Mouse (Mus musculus) yolk sac, embryonic 10.5 days (tissue): ENCODE measurements around the gene Usp6nl.

Experiments
- DNase-seq: peaks from one replicate; pipeline ENCODE4 v3.0.0-alpha.2; 2017; ENCODE audit warnings: low spot score

Usp6nl gene

DNA sequence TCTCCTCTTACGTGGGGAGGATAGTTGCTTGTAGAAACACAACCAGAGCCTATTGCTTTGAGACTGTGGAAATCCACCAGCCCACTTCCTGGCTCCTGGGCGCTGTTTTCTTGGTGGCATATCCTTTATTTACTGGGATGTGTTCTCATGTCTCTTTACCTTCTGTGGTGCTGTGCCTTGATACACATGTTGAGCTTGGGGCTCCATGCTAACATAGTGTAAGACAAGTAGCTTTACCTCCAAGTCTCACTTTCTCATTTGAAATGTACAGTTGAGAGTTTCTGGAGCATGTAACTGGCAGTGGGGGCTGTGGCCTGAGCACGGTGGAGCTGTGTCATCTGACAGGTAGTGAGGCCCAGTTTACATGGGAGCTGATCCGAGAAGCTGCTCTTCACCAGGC, 54.5 kb downstream of the Usp6nl start:
- no peak for DNase-seq

DNA sequence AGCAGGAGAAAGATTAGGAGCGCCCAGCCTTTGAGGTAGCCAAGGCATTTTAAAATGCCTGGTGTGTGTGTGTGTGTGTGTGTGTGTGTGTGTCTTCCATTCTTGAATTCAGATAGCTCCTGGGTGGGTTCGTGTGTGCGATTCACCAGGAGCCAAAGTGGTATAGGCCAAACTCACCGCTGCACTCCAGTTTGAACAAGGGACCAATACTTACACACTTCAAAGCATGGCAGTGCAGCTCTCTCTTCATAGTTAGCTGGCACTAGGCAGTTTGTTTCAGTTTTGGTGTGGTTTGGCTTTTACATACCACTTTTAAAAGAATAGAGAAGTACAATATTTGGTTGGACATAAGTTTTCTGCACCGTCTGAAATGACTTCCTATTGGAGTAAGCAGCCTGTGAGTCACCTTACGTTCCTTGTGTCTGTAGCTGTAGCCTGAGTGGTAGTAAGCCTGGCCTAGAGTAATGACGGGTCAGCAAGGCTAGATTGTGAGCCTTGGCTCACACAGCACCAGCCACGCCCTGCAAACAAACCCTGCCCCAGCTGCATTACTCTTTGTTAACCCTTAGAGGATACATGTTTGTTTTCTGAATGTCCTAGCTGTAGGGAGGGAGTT, 56.2 kb downstream of the Usp6nl start:
- peak; percentile 74 for DNase-seq

DNA sequence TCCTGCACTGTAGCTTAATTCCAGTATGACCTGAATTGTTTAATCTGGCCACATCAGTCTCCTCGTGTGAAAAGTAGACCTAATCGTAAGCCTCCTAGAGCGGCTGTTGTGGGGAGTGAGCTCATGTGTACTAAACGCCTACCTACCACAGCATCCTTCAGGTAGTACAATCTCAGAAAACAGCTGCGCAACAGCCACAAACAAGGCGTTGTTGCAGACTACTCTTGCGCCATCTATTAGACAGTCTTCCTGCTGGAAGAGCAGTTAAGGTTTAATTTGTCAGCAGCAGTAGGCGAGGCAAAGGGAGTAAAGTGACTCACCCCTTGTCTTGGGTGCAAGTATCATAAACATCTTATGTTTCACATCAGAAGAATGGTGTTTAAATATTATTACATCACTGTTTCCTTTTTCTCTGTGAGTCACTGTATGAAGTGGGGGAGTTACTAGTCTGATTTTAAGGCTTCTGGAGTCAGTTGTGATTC, 57.3 kb downstream of the Usp6nl start:
- no peak for DNase-seq

DNA sequence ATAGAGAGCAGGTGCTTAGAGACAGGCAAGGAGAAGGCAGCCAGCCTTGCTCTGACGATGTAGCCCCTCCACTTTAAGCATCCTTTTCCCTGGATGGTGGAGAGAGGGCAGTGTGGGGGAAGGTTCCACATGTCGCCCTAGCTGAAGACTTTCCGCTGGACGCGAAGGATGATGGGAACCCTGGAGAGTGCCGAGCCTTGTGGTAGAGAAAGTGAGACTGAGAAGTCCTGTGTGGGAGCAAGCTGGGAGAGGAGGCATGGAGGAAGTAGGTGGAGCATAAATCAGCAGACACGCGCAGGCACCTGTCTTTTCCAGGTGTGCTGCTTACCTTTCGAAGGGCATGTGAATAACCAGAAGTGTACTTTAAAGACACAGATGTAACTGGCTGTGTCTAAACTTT, 57.9 kb downstream of the Usp6nl start:
- no peak for DNase-seq

DNA sequence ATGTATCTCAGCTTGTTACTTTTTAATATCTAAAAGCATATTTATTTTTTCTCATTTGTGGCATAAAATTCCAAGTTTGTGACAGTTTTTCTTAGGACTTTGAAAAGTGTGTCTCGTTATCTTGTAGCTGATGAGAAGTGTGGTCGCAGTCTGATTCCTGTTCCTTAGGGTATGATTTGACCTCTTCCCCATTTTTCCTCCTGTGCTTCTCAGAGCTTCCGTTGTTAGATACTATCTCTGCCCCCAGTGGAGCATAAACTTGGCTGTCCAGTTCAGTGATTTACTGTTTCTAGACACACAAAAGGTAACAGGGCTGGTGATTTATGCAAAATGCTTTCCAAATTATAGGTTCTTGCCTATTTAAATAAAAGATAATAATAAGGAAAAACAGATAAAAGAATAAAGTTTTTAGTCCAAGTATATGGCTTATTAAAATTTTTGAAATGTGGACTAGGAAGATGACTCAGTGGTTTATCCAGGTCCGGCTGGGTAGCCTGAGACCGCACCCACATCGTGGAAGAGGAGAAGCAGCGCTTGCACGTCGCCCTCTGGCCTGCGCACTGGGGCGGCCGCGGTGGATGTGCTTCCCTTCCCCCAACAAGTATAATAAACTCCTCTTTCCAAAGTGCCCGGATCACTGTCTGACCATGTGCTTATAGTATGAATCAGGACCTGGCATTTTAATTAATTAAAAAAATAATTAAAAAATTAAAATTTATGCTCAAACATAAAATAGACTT, 62.1 kb downstream of the Usp6nl start:
- DNase-seq: no peak

DNA sequence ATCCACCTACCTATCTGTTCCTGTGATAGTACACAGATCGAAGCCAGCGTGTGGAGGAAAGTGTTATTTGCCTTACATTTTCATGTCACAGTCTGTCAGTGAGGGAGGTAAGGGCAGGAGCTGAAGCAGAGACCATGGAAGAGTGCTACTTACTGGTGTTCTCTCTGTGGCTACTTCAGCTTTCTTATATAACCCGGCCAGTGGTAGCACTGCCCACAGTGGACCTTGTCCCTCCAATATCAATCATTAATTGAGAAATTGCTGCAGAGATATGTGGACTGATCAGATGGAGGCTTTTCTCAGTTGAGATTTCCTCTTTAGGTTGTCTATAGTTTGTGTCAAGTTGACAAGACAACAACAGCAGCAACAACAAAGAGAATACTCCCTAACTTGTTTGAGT, 66.7 kb downstream of the Usp6nl start:
- no peak for DNase-seq

DNA sequence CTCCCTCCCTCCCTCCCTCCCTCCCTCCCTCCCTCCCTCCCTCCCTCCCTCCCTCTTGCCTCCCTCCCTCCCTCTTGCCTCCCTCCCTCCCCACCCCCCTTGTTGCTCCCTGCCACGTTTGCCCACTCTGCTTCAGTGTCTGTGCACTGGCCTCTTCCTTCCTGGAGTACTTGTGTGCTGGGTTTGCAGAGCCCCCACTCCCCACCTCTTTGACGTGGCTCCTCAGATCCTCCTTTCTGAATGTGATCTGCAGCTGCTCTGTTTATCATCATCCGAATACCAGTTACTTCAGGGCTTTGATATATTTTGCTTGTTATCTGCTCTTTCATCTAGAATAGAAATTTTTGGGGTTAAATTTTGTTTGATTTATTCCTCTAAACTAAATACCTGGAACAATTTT, 68.8 kb downstream of the Usp6nl start:
- DNase-seq: no peak

DNA sequence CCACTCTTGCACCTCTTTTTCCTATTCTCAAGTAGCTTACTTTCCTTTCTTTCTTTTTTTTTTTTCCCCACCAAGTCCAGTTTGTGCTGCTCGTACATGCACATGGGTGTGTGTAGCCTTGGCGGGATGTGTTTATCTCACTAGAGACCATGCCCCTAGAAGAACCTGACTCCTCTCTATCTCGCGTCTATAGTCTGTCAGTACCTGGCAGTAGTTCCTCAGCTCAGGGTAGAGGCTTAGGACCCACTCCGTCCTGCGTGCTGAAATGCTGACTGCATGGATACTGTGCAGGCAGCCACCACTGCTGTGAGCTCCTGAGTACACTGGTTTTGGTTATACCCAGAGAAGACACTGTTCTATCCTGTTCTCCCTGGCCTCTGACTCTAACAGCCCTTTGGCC, 69.5 kb downstream of the Usp6nl start:
- DNase-seq: no peak

DNA sequence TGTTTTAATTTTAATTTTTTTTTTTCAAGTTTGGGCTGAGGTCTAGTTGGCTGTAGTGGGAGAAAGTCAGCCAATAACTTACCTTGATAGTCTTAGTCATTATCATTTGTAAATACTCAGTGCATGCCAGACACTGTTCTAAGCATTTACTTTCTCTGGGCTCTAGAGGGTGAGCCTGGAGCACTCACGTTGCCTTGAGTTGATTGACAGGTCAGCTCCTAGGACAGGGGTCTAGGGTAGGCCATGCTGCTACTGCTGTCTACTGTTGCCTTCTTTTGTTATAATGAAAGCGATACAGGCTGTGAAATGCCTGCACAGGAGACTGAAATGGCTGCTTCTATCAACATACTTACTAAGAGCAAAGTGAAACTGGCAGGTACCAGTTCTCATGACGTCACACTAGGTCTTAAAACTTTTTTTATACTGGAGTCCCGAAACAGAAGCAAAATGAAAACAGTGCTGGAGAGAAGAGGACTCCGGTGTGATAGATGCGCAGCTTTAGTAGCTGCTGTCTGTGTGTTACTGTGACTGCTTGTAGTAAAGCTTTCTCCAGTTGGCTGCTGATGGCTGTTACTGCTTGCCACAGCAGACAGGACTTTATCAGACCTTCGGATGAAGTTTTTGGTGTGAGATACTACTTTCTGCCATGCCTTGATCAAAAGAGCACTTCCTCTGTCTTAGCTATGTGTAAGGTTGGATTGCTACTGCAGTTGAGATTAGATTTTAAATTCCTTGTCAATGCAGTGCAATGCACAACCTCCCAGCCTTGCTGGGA, 73.6 kb downstream of the Usp6nl start:
- DNase-seq: no peak

DNA sequence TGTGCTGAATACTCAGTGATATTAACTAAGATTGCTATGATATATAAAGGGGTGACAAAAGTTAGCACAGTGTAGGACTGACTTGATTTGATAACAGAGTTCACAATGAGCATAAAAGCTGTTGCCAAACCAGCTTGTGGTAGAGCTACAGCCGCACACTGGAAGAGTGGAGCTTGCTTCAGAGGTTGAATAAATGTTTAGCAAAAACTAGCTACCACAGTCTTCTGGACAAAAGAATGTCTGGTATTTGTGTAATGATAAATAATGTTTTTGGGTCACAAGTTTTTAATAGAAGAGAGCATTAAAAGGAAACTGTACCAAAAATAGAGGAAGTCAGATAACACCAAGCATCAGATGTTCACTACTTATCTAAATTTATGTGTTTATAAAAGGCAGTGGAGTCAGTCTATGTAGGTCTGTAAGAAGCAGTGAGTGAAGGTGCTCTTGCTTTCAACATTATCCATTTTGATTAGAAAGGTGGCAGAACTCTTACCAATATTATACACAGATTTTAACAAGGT, 74.2 kb downstream of the Usp6nl start:
- DNase-seq: no peak

DNA sequence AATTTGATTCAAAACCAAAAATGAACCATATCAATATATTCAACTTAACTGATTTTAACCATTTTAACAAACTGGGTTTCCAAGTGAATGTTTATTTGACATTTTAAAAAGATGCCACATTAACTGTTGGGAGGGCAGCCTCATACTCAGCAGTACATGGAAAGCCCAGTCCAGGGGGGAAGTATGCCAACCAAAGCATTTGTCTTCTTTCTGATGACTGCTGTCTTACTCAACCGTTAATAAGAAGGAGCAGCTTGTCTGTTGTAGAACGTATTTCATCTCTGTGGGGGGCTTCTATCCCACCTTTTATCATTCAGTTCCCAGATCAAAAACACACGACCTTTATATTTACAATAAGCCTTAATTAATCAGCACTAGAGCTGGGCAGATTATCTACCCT, 74.7 kb downstream of the Usp6nl start:
- DNase-seq: no peak

DNA sequence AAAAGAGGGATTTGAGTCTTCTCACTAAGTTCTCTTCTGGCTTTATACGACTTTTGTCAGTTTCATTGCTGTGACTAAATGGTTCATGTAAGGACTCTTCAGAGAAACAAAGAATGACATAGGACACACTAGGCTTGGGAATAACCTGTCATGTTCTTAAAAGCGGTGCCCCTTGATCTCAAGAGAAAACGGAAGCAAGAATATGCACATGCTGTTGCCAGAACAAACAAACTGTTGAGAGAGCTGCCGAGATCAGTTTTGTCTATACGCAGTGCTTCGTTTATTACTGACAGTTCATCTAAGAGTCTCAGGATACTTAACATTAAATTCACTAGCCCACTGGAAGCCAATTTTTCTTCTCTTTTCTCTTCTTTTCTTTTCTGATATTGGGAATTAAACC, 76.4 kb downstream of the Usp6nl start:
- DNase-seq: no peak

DNA sequence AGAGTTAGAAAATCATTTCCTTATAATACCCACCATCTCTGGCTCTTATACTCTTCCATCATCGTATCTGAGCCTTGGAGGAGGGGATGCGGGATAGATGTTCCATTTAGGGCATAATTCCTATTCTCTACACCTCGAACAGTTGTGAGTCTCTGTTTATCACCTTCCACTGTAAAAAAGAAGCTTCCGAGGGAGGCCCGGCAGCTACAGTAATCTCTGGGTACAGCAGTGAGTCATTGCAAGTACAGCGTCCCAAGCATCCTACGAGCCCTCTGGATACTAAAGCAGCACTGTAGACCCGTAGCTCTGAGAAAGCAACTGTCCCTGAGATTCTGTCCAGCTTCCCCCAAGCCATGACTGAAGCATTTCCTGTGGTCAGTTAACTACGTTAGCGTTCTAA, 78.6 kb downstream of the Usp6nl start:
- no peak for DNase-seq

DNA sequence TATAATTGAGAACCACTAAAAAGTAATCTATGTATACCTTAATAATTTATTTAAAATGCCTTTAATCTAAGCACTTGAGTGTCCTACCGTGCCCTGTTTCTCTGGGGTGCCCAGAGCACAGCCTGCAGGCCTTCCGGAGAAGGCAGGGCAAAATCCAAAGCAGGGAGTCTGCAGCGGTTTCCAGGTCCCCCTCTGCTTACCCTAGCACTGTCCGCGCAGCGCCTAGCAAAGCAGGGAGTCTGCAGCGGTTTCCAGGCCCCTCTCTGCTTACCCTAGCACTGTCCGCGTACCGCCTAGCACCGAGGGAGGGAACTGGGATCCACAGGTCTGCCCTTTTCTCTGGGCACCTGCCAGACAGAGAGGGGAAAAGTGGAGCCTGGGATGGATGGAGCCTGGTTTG, 80.9 kb downstream of the Usp6nl start:
- peak; percentile 79 for DNase-seq

DNA sequence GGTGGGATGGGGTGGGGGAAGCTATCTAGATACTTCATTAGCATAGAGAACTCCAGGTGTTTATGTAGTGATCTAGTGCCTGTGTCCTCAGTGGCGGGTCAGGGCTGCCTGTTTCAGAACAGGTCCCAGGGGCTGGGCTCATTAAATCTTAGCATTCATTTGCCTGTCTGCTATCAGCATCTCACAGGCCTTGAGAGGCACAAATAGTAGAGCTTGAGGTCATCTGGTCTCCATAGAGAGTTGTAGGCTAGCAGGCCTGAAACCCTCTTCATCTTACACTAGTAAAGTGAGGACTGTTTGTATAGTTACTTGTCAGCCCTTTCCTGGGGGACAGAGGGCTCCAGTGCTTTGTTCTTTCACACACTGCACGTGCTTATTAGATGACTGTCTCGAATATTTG, 81.5 kb downstream of the Usp6nl start:
- no peak for DNase-seq

DNA sequence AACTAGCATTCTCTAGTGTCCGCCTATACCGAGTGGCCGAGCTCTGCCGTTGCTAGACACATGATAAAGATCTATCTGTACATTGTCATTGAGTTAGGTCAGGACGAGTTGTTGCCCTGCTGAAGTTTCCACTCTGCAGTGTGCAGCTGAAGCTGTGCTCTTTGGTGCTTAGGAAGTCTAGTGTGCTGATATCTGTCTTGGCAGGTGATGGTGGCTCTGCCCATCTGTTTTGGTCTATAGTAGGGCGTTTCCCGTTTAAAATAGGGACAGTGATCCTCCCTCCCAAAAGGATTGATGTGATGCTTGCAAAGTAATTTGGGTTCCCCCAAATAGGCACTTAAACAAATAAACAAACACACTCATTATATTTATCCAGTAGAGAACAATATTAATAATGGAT, 82.2 kb downstream of the Usp6nl start:
- DNase-seq: no peak

DNA sequence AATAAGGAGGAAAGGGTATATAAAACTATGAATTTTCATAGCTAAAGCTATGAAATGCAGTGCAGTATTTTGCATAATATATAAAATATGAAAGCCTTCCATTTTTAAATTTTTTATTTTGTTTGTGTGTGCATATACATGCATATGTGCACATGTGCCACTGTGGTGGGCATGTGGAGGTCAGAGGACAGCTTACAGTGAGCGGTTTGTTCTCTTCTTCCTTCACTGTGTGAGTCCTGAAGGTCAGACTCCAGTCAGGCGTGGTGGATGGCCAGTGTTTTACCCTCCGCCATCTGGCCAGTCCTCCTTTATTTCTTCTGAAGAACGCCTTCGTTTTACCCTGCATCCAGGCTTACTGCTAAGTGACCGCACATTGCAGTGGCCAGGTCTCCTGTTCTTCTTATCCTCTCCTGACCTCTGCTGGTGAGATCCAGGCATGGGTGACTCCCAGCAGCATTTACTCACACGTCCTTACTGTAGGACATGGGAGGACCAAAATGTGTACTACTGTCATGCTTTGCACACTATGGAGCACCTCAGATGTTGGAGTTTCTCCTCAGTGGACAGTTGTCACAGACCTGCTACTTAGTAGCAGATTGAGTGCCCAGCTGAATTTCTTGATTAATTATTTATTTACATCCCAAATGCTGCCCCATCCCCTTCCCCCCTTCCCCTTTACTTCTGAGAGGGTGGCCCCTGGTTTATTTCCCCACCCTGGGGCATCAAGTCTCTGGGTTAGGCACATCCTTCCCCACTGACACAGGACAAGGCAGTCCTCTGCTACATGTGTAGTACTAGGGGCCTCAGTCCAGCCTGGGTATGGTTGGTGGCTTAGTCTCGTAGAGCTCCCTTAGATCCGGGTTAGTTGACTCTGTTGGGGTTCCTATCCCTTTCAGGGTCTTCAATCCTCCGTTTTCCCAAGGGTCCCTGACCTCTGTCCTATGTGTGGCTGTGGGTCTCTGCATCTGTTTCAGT, 82.9 kb downstream of the Usp6nl start:
- peak; percentile 76 for DNase-seq

DNA sequence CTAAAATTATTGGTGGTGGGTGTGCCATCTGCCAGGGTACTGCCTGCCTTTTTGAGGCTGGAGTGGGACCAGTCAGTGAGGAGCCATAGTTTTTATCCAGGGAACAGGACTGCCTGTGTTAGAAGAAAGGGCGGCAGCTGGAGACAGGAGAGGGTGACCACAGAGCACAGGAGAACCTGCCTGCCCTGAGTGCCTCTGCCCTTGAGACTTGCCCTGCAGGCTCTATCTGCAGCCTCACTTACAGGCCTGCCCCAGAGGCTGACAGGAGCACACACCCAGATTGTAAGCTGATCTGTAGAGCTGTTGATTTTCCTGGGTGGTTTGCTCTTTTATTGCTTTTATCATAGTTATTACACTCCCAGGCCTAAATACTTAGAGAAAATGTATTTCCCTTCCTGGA, 85.2 kb downstream of the Usp6nl start:
- DNase-seq: no peak

DNA sequence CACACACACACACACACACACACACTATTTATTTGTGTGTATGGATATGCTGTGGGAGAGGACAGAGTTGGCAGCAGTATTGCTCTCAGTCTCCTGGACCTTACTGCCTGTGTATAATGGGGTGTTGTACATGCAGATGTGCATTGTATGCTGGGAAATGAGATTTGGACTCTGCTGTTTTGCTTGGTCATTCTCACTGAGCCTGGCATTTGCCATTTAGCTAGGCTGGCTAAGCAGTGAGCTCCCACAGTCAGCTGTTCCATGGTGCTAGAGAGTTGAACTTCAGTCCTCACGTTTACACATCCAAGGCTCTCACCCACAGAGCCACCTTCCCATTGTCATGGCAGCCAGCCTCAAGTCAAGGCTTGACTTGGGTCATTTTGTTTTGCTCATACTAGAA, 90.2 kb downstream of the Usp6nl start:
- DNase-seq: no peak

DNA sequence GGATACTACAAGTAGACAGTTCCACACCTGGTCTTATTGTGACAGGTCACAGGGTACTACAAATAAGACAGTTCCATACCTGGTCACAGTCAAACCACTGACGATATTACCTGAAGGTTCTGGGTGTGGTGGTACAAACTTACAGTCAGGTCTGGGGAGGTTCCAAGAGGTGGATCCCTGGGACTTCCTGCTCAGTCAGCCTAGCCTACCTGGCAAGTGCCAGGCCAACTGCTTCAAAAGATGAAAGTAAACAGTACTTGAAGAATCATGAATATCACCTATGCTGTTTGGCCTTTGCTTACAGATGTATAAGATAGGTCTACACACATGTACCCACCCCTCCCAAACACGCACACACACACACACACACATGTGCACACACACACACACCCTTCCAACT, 91.3 kb downstream of the Usp6nl start:
- DNase-seq: no peak

DNA sequence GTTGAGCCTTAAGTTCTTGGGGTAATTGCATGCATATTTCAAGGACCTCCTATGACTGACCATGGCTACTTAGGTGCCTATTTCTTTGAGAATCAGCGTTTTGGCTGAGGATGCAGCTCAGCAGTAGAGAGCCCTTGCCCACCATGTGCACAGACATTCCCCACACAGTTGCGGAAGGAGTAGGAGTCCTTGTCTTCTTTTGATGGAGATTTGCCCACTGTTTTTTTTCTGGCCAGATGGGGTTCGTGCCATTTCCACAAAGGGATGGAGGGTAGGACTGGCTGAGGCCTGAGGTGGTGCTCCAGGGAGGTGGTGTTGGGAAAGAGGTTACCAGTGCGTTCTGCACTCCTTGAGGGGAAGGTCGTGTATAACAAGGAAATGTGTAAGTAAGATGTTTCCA, 91.9 kb downstream of the Usp6nl start:
- DNase-seq: no peak

DNA sequence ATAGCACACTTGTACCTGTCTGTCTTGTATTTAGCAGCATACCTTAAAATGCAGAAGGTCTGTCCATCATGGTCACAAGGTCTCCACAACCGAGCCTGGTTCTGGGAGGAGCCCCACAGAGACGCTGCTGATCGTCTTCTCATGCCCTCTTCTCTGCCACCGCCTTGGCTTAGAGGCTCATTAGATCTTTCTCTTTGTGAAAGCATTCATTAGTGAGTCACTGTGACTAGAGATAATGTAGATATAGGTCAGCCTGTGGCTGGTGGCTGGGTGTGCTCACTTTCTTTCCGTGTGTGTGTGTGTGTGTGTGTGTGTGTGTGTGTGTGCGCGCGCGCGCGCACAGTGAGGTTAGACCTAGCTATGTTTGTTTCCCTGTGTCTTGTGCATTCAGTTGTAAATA, 94.7 kb downstream of the Usp6nl start:
- DNase-seq: no peak
